Mouse (Mus musculus) colon, adult 2 months (tissue): ENCODE results near the gene Zfyve9. TPM values are rescaled to one million over a fixed set of nuclear protein-coding genes. Genes with fewer than 3 reads are reported as not detected.

Experiments used
- polyA plus RNA-seq: library from polyadenylated mRNA; depleted of rRNA; stranded (reverse); fragments of >200 nt; gene quantifications from 2 replicates; pipeline ENCODE4 v1.2.3, GENCODE M21; 2012; rRNA removed

The Zfyve9 gene
- polyA plus RNA-seq, result 2.4 and 3.1 TPM in 2 replicates

GRCm38 (mm10) chr4:108780057-108780863, at the start of gene Zfyve9:
Zfyve9 (minus strand) TSS chr4:108780798.

DNA sequence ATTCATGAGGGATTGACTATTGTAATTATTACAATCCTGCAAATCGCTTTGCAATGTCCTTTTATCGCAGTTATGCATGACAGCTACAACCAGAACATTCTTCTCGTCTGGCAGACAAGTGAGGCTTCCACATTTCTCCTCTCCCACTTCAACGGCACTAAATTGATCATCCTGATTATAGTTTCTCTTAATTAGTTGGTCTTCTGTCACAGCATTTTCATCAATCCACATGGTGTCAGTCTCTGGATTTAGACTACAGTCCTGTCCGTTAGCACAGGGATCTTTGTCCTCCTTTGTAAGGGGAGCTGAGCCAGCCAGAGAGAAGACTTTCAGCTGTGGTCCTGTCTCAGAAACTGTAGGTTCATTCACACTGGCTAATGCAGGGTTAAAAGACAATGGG, 61.2 kb downstream of the Zfyve9 start, which contains the start of gene 3110021N24Rik:
TSS of gene 3110021N24Rik (plus strand) at position 301 of the 400 bp plus-strand sequence.

GRCm38 (mm10) chr4:108619587-108620341, 160.8 kb downstream of the Zfyve9 start, which contains the start of gene Cc2d1b:
Cc2d1b (plus strand) TSS chr4:108619940.

Other genes starting within 250 kb of the Zfyve9 start
- gene Prpf38a, start 201.5 kb downstream of the Zfyve9 start, polyA plus RNA-seq, result 1.8 and 3.1 TPM in 2 replicates
- gene Orc1, start 201.4 kb downstream of the Zfyve9 start, polyA plus RNA-seq, result 1.2 and 1.8 TPM in 2 replicates
- gene Cc2d1b, start 160.9 kb downstream of the Zfyve9 start, polyA plus RNA-seq, result 32.9 and 33.4 TPM in 2 replicates
- gene 3110021N24Rik, start 61.1 kb downstream of the Zfyve9 start, polyA plus RNA-seq, result 0.13 and 0.45 TPM in 2 replicates
- 5.7 and 7.1 TPM in 2 replicates for gene Btf3l4, start 52.8 kb upstream of the Zfyve9 start, polyA plus RNA-seq
- 10.1 and 10.4 TPM in 2 replicates for gene Txndc12, start 53.8 kb upstream of the Zfyve9 start, polyA plus RNA-seq
- gene Kti12, start 67.0 kb upstream of the Zfyve9 start, polyA plus RNA-seq, result 34.6 and 37.4 TPM in 2 replicates
- gene A730015C16Rik, start 67.8 kb upstream of the Zfyve9 start, polyA plus RNA-seq, result 0.17 TPM in 1 of 2 replicates, not detected in the other
- gene Rab3b, start 98.3 kb upstream of the Zfyve9 start, polyA plus RNA-seq, result 36.2 and 46.1 TPM in 2 replicates
- gene Nrd1, start 219.9 kb upstream of the Zfyve9 start, polyA plus RNA-seq, result 13.2 and 15.3 TPM in 2 replicates